Mouse (Mus musculus): Measurements from ENCODE around the gene Ap2s1. TPM values are rescaled to one million over a fixed set of nuclear protein-coding genes. Genes with fewer than 3 reads are reported as not detected.

Gene Ap2s1
- polyA plus RNA-seq, 1 experiment from 2014 or later: 272 TPM

DNA sequence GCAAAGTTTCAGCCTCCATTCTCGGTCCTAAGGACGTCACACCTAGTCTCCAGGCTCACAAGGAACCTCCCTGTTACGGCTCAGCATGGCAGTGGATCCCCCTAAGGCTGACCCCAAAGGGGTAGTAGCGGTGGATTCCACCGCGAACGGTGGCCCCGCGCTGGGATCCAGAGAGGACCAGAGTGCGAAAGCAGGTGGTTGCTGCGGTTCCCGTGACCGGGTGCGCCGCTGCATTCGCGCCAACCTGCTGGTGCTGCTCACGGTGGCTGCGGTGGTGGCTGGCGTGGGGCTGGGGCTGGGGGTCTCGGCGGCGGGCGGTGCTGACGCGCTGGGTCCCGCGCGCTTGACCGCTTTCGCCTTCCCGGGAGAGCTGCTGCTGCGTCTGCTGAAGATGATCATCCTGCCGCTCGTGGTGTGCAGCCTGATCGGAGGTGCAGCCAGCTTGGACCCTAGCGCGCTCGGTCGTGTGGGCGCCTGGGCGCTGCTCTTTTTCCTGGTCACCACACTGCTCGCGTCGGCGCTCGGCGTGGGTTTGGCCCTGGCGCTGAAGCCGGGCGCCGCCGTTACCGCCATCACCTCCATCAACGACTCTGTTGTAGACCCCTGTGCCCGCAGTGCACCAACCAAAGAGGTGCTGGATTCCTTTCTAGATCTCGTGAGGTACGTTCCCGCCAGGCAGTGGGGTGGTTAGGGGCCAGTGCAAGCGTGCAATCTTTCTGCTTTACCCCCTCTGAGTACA lies 43.8 kb downstream of the Ap2s1 start:
- WGBS: under 1% methylated on average over 60 of the region's 60 CpGs
- no peak overlapping the region for H3K27ac ChIP-seq
- peak overlapping the region; percentile 66 for H3K4me3 ChIP-seq
- H3K9ac ChIP-seq: peak overlapping the region; percentile 77
- no peaks in the 10 kb centered on the region for H3K9me3 ChIP-seq
- no peak for ATAC-seq (ENCODE audit: insufficient number of reproducible peaks, insufficient read depth, low FRiP score, low TSS enrichment, low read depth)
- H3K4me2 ChIP-seq: peak overlapping the region; percentile 100
- H3K4me1 ChIP-seq: peaks cover 29% of the 10 kb centered on the region
- peaks cover 8% of the 10 kb centered on the region; the same call in 1 of the 2 replicates for H3K36me3 ChIP-seq
- H3K27me3 ChIP-seq: no peaks in the 10 kb centered on the region

DNA sequence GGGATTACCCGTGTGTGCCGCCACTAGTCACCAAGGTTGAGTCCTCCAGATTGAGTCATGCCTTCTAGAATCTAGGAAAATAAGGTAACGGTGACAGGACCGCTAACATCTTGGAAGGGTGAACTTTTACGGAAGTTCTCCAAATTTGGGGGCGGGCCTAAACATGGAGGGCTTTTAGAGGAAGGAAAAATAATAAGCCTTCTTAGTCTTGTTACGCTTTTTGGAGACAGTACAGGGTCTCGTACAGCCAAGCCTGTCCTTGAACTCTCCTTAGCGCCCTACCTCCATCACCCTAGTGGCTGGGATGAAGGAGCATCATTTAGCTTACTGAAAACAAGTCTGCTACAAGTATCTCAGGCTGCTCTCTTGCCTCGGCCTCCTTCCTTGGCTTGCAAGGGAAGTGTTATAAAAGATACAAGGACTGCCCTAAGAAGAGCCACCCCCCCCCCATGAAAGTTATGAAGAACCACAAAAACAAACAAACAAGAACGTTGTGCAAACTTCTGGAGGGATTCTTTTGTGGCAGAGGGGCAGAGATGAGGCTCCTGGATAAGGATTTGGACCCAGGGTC lies 44.4 kb downstream of the Ap2s1 start:
- Histone ChIP-seq H3K9ac (peak overlapping the region; percentile 77), H3K36me3 (peaks cover 8% of the 10 kb centered on the region; the same call in 1 of the 2 replicates), H3K4me1 (peaks cover 29% of the 10 kb centered on the region), H3K27me3 (no peaks in the 10 kb centered on the region), H3K27ac (no peak overlapping the region), H3K9me3 (no peaks in the 10 kb centered on the region), H3K4me2 (peak overlapping the region; percentile 100), H3K4me3 (peak overlapping the region; percentile 66)
- no peak for ATAC-seq (ENCODE audit: insufficient number of reproducible peaks, insufficient read depth, low FRiP score, low TSS enrichment, low read depth)
- 6% methylated on average over 11 of the region's 11 CpGs for WGBS

DNA sequence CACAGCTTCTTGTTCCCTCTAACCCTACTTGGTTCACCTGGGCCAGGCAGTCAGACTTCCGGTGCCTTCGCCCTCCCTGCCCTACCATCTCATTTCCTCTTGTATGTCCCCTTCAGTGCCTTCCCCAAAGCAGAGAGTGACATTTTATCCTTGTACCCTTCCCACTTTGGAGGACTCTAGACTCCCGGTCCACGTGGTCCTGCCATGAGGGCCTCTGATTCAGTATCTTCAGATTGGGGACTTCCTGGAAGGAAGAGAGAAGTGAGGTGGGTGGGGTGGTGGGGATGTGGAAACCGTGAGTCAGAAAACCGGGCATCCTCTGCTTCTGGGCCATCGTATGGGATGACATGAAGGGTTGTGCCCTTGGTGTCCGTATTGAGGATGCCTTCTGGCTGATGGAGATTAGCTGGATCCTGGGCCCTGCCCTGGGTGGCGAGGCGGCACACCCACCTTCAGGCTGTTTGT lies 45.0 kb downstream of the Ap2s1 start:
- Histone ChIP-seq H3K9ac (peak overlapping the region; percentile 77), H3K4me1 (peaks cover 29% of the 10 kb centered on the region), H3K27me3 (no peaks in the 10 kb centered on the region), H3K4me3 (peak overlapping the region; percentile 66), H3K36me3 (peaks cover 12% of the 10 kb centered on the region; the same call in 1 of the 2 replicates), H3K9me3 (no peaks in the 10 kb centered on the region), H3K4me2 (peak overlapping the region; percentile 100), H3K27ac (no peak overlapping the region)
- no peak for ATAC-seq (ENCODE audit: insufficient number of reproducible peaks, insufficient read depth, low FRiP score, low TSS enrichment, low read depth)
- 14% methylated on average over 10 of the region's 10 CpGs for WGBS

DNA sequence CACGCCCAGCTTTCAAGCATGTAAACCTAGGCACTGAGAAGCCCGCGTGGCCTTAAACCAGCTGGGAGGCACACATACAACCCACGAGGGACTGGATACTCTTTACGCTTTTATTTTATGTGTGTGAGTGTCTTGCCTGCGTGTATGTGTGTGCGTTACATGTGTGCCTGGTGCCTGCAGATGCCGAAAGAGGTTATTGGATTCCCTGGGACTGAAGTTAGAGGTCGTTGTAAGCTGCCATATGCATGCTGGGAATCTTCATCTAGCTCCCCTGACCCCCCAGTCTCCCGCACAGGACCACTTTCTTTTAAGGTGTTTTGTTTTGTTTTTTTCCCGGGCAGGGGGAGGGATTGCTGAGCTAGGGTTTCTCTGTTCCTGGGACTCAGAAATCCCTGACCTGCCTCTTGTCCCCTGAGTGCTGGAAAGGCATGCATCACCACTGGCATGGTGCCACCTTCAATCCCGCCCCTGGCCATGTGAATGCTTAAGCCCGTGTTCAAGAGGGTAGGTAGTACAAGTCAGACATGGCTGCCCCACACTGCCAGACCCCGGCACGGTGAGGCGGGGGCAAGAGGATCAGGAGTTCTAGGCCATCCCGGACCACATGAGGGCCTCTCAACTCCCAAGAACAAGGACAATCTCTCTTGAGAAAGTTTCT lies 45.7 kb downstream of the Ap2s1 start:
- Histone ChIP-seq H3K27ac (no peak overlapping the region), H3K4me1 (peaks cover 29% of the 10 kb centered on the region), H3K9ac (peak overlapping the region; percentile 77), H3K27me3 (no peaks in the 10 kb centered on the region), H3K4me2 (peak overlapping the region; percentile 100), H3K36me3 (peaks cover 13% of the 10 kb centered on the region; the same call in 1 of the 2 replicates), H3K4me3 (peak overlapping the region; percentile 66), H3K9me3 (no peaks in the 10 kb centered on the region)
- no peak for ATAC-seq (ENCODE audit: insufficient number of reproducible peaks, insufficient read depth, low FRiP score, low TSS enrichment, low read depth)
- WGBS: 37% methylated on average over 17 of the region's 17 CpGs

DNA sequence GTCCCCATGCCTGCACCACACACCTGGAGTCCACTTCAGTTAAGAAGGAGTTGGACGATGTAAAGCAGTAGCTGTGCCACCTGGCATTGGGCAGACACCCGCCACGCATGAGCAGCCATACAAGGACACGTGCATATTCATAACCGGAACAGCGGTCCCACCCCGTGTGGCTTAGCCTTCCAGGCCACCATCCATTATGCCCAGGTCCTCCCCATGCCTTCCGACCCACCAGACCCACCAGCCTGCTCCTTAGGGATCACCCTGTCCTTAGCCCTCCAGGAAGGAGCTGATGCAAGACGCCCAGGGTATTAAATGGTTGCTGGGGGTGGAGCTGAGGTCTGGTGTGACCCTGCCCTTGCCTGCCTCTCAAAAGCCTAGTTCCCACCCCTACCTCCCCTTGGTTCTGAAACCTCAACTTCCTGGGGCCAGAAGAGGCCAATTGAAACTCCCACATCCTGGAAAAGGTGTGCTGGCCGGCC lies 46.3 kb downstream of the Ap2s1 start:
- H3K4me1 ChIP-seq: peaks cover 29% of the 10 kb centered on the region
- peaks cover 14% of the 10 kb centered on the region for H3K36me3 ChIP-seq
- ATAC-seq (ENCODE audit: insufficient number of reproducible peaks, insufficient read depth, low FRiP score, low TSS enrichment, low read depth): no peak
- 0 out of 2 replicates have a peak overlapping the region, but pooled peaks have one; percentile 66 for H3K4me3 ChIP-seq
- H3K9me3 ChIP-seq: no peaks in the 10 kb centered on the region
- no peak overlapping the region for H3K9ac ChIP-seq
- no peak overlapping the region for H3K27ac ChIP-seq
- H3K27me3 ChIP-seq: no peaks in the 10 kb centered on the region
- 74% methylated on average over 10 of the region's 10 CpGs for WGBS
- peak overlapping the region; percentile 100 for H3K4me2 ChIP-seq

DNA sequence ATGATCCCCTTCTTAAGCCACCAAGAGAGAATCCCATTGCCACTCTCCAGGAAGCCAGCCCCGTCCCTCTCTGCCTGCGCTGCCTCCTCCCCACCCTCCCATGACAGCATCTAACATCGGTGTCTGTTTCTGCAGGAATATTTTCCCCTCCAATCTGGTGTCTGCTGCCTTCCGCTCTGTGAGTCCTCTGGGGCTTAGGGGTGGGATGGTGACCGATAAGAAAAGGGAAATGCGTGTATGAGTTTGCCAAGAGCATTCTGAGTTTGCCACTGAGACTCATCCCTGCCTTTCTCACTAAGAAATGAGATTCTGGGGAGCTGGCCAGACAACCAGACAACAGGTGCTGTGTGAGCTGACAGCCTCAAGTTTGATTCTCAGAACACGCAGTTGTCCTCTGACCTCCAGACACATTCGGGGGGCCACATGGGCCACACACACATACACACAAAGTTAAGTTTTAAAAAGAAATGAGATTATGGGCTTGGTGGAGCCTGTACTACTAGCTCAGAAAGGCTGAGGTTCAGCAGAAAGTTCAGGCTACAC lies 47.4 kb downstream of the Ap2s1 start:
- no peak for ATAC-seq (ENCODE audit: insufficient number of reproducible peaks, insufficient read depth, low FRiP score, low TSS enrichment, low read depth)
- no peak overlapping the region for H3K4me2 ChIP-seq

DNA sequence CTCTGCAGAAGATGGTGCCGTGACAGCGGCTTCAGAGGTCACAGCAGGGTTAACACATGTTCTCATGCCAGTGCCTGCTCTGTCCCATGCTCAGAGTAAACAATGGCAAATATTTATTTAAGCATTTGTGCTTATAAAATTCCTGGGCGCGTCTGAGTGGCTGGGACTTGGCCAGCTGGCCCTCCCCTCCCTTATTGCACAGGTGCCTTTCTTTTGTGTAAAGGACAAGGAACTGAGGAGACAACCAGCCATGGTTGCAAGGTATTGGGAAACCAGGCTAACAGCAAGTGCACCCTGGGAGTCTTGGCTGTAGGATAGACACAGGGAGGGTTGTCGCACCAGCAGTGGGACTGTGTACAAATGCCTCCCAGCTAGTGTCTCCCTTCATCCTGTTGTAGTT lies 54.1 kb downstream of the Ap2s1 start:
- Histone ChIP-seq H3K27ac (no peak overlapping the region), H3K4me2 (no peak overlapping the region), H3K4me1 (no peaks in the 10 kb centered on the region), H3K9me3 (no peaks in the 10 kb centered on the region), H3K4me3 (no peak overlapping the region), H3K27me3 (no peaks in the 10 kb centered on the region), H3K9ac (no peak overlapping the region), H3K36me3 (peaks cover 36% of the 10 kb centered on the region)
- 68% methylated on average over 5 of the region's 5 CpGs for WGBS
- no peak for ATAC-seq (ENCODE audit: insufficient number of reproducible peaks, insufficient read depth, low FRiP score, low TSS enrichment, low read depth)

More for the DNA sequence above, 47.4 kb downstream of the Ap2s1 start:
- H3K4me1 ChIP-seq: peaks cover 29% of the 10 kb centered on the region
- peaks cover 23% of the 10 kb centered on the region for H3K36me3 ChIP-seq
- 86% methylated on average over 8 of the region's 8 CpGs for WGBS
- H3K9me3 ChIP-seq: no peaks in the 10 kb centered on the region
- no peak overlapping the region for H3K4me3 ChIP-seq
- no peak overlapping the region for H3K9ac ChIP-seq
- no peak overlapping the region for H3K27ac ChIP-seq
- no peaks in the 10 kb centered on the region for H3K27me3 ChIP-seq

DNA sequence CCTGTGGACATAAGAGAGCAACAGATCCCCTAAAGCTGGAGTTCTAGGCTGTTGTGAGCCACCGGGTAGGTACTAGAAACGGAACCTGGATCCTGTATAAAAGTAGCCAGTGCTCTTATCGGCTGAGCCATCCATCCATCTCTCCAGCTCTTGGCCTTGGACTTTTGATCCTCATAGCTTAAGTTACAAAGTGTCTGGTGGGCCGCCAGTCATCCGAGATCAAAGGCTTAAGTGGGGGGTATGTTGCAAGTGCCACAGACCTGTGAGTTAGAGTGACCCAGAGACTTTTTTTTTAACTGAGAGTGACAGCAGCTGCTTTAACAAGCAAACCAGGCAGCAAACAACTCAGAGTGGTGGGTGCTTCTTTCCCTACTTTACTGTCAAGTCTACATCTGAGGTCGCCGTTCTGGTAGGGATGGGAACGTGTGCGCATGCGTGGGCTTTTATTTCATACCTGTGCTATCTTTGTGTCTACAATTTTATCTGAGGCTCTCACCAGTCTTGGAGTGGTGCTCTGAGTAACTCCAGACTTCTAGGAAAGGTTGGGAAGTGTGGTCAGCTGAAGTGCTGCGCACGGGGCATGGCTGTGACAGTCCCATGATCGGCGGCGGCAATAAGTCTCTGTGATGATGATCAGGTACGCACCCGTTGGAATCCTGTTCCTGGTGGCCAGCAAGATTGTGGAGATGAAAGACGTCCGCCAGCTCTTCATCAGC lies 55.0 kb downstream of the Ap2s1 start:
- no peak overlapping the region for H3K4me3 ChIP-seq
- no peak overlapping the region for H3K4me2 ChIP-seq
- H3K27ac ChIP-seq: no peak overlapping the region
- H3K27me3 ChIP-seq: no peaks in the 10 kb centered on the region
- WGBS: 88% methylated on average over 19 of the region's 19 CpGs
- no peaks in the 10 kb centered on the region for H3K9me3 ChIP-seq
- H3K36me3 ChIP-seq: peaks cover 42% of the 10 kb centered on the region
- H3K4me1 ChIP-seq: no peaks in the 10 kb centered on the region
- ATAC-seq (ENCODE audit: insufficient number of reproducible peaks, insufficient read depth, low FRiP score, low TSS enrichment, low read depth): no peak
- H3K9ac ChIP-seq: no peak overlapping the region

DNA sequence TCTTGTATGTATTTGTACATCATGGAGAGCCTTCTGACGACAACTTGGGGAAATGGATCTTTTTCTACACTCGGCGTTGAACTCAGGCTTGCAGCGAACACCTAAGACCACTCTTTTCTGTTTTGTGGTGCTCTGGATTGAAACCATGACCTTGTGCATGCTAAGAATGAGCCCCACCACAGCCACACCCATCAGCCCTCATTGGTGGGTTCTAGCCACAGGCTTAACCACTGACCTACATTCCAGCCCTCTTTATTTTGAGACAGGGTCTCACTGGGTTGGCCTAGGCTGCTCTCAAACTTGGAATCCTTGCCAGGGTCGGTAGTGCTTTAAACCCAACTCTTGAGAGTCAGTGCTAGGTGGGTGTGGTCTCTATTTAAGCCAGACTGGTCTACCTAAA lies 56.7 kb downstream of the Ap2s1 start:
- no peak for ATAC-seq (ENCODE audit: insufficient number of reproducible peaks, insufficient read depth, low FRiP score, low TSS enrichment, low read depth)
- Histone ChIP-seq H3K4me3 (no peak overlapping the region), H3K27me3 (no peaks in the 10 kb centered on the region), H3K9ac (no peak overlapping the region), H3K9me3 (no peaks in the 10 kb centered on the region), H3K4me2 (no peak overlapping the region), H3K36me3 (peaks cover 46% of the 10 kb centered on the region), H3K4me1 (no peaks in the 10 kb centered on the region), H3K27ac (no peak overlapping the region)
- 81% methylated on average over 5 of the region's 5 CpGs for WGBS

Measured in embryonic facial prominence, embryonic 13.5 days (tissue).